Mouse (Mus musculus): Measurements from ENCODE around the gene Dhx9.
"Not testable (repeated sequence)": the region's sequence is repeated elsewhere in the genome, so short reads cannot be mapped to it uniquely, and the experiment has no call there.

The Dhx9 gene

GRCm38 (mm10) chr1:153487500-153487879, at the start of gene Dhx9:
TSS of gene Dhx9 (minus strand) at chr1:153487660.
- in situ Hi-C loops (cut with MboI): no loop called here

- in situ Hi-C loops (cut with MboI): no loop called here
These were observed 48.2 kb upstream of the Dhx9 start for GRCm38 (mm10) chr1:153535611-153536010.

GRCm38 (mm10) chr1:153532896-153533295, 45.4 kb upstream of the Dhx9 start:
- in situ Hi-C loops (cut with MboI): not testable (repeated sequence)

DNA sequence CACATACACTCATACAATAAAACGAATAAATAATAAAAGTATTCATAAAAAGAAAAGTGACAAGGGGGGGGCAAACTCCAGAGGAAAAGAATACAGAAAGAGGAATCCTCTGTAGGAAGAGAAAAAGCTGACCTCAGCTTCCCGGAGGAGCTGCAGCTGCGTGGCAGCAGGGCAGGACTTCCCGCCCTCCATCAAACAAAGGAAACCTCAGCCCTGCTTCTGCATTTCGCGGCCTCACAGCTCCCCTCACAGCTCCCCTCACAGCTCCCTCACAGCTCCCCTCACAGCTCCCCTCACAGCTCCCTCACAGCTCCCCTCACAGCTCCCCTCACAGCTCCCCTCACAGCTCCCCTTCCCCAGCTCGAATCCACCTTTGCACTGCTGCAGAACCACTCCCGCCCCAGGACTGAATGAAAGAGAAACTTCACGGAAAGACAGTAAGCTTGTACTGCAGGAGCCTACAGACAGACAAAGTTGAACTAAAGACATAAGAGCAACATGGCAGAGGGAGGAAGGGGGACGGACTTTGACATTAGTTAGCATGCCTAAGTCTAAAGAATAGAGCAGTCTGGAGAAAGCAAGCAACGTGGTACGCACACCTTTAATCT, 44.9 kb upstream of the Dhx9 start:
- in situ Hi-C loops (cut with MboI): no loop called here

- in situ Hi-C loops (cut with MboI): no loop called here
These were observed 44.3 kb upstream of the Dhx9 start for GRCm38 (mm10) chr1:153531677-153532233.

DNA sequence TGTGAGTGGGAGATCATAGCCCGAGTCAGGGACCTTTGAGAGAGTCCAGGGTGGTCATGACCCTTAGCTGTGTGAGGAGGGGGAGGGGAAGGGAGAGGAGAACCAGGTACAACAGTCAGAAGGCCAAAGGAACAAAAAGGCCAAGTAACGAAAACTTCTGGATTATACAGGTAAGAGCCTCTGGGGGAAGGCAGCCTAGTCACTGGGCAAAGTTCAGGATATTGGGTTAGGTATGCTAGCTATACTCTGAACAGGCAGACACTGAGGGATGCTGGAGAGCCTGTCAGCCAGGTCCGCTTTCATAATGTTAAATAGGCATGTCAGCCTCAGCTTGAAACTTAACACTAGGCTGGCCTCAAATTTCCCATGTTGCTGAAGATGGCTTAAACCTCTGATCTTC, 34.7 kb upstream of the Dhx9 start:
- in situ Hi-C loops (cut with MboI): no loop called here

- in situ Hi-C loops (cut with MboI): no loop called here
These were observed 27.9 kb upstream of the Dhx9 start for GRCm38 (mm10) chr1:153515368-153515767.

GRCm38 (mm10) chr1:153510330-153511009, 23.0 kb upstream of the Dhx9 start:
- in situ Hi-C loops (cut with MboI): no loop called here

DNA sequence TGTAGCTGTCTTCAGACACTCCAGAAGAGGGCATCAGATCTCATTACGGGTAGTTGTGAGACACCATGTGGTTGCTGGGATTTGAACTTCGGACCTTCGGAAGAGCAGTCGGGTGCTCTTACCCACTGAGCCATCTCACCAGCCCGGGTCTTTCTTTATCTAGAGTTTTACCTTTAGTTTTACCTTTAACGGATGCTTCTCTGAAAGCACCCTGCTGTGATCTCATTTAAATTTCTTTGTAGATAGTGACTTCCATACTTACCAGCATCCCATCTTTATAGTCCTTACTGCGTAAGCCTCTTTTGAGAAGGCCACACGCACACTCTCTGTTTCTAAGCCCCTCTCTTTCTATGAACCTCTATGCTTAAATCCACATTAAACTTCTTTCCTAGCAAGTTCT, 22.1 kb upstream of the Dhx9 start:
- in situ Hi-C loops (cut with MboI): not testable (repeated sequence)

DNA sequence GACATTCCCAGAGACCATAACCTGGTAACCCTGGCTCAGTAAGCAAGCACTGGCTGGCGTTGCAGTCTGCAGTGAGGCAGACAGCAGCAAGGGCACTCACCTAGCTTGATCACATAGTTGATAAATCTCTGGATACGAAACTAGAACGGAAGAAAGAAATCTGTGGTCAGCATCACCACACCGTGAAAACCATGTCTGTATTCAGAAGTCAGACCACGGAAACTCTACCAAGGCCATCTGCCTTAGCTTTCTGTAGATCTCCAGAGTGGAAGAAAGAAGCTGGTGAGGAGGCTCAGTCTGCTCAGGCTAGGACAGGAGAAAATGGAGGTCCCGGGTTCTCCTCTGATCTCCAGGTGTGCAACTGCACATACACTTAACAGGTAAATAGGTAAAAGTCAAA, 21.6 kb upstream of the Dhx9 start:
- in situ Hi-C loops (cut with MboI): no loop called here

GRCm38 (mm10) chr1:153506266-153506665, 18.8 kb upstream of the Dhx9 start:
- in situ Hi-C loops (cut with MboI): no loop called here

DNA sequence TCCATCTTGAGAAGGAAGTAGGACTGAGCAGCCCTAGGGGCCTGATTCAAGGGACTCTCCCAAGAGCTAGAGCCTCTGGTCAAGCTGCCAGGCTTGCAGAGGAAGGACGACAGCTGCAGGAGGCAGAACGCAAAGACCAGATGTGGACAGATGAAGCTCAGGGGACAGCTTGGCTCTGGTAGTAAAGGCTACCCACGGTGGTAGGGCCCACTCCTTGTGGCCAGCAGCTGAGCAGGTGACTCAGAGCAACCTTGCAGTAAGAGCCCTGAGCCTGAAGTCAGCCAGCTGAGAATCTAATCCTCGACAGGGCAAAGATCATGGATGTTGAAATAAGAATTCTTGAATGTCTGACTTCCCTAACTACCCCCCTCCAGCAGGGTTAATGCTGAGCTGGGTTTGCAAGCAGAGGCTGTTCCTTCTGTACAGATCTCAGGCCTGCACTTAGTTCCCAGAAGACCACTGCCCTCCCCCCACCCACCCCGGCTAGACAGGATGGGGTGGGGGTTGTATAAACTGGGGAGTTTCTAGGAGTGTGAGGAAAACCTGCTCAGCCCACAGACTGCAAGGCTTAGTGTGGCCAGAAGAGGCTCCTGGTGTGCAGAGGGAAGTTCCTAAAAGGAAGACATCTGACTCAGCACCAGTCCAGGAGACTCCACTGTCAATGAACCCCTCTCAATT, 14.3 kb upstream of the Dhx9 start:
- in situ Hi-C loops (cut with MboI): no loop called here

GRCm38 (mm10) chr1:153500030-153500429, 12.6 kb upstream of the Dhx9 start:
- in situ Hi-C loops (cut with MboI): no loop called here

- in situ Hi-C loops (cut with MboI): no loop called here
These were observed 8.6 kb upstream of the Dhx9 start for GRCm38 (mm10) chr1:153496030-153496429.

DNA sequence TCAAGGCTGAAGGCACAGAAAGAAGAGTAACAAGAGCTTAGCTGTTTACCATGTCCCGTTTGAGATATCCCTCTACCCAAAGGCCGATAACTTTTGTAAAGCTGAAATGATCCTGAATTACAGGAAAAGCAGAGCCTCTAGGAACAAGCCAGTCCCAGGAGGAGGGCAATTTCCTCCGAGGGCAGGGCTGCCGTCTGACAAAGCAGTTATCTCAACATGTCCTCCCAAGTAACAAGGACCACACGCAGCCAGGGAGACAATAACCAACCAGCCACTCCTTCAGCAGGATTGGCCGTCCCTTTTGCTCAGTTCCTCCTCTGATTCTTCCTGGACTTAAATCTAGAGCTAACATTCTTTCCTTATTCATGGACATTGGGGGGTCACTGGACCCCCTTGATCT, 6.5 kb upstream of the Dhx9 start:
- in situ Hi-C loops (cut with MboI): no loop called here

GRCm38 (mm10) chr1:153493338-153493737, 5.9 kb upstream of the Dhx9 start:
- in situ Hi-C loops (cut with MboI): no loop called here

DNA sequence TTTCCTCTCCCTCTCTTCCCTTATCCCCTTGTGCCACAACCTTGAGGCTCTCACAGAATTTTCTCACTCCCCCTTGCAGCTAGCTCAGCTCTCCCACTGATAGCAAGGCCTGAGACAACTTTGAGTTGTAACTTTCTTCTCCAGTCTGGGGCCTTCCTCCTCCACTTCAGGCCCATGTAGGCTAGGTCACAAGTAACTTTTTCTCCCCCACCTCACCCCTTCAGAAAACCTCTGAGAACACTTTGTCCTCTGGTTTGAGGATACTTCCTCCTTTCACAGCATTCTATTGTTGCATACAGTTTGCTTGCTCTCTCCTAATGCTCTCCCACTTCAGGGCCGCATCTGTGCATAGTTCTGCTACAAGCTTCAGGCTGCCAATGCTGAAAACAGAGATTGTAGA, 4.4 kb upstream of the Dhx9 start:
- in situ Hi-C loops (cut with MboI): no loop called here

DNA sequence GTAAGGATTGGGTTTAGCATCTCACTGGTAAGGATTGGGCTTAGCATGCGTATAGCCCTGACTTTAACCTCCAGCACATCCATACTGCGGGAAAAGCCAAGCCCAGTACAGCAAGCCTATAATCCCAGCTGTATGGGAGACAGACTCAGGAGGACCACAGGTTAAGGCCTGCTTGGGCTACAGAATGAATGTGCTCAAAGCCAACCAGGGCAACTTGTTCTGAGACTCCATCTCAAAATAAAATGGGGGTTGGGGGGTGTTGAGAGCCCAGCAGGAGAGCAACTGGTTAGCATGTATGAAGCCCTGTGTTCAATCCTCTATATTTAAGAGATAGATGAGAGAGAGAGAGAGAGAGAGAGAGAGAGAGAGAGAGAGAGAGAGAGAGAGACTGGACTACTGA, 3.9 kb upstream of the Dhx9 start:
- in situ Hi-C loops (cut with MboI): no loop called here

GRCm38 (mm10) chr1:153489963-153490362, 2.5 kb upstream of the Dhx9 start:
- in situ Hi-C loops (cut with MboI): no loop called here

DNA sequence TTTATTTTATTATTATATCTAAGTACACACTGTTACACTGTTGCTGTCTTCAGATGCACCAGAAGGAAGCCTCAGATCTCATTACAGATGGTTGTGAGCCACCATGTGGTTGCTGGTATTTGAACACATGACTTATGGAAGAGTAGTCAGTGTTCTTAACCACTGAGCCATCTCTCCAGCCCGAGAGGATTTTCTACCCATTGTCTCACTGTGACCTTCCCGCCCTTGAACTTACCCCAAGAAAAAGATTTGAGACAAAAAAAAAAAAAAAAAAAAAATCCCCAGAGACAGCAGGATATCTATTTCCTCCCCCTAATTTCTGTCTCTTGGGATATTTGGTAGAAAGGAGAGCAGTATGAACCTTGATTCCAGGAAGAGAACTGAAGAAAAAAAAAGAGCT, 2.1 kb upstream of the Dhx9 start:
- in situ Hi-C loops (cut with MboI): no loop called here

GRCm38 (mm10) chr1:153489132-153489531, 1.7 kb upstream of the Dhx9 start:
- in situ Hi-C loops (cut with MboI): no loop called here

- in situ Hi-C loops (cut with MboI): no loop called here
These were observed 527 bp downstream of the Dhx9 start for GRCm38 (mm10) chr1:153486767-153487499.

Data from mature B cell (primary cell).